Mouse (Mus musculus) heart, adult 2 months (tissue): ENCODE measurements around the gene Ugt2a3.

Experiments
- CTCF ChIP-seq: fragments of 200-600 bp; IDR thresholded peaks from 2 replicates; pipeline ENCODE4 v1.8.1; 2022; ENCODE audit warnings: antibody characterized with exemption, mild to moderate bottlenecking, moderate library complexity
- POLR2A ChIP-seq: fragments of 200-500 bp; IDR thresholded peaks from 2 replicates; pipeline ENCODE4 v1.6.1; 2011; ENCODE audit warnings: mild to moderate bottlenecking, low read depth, low read length, control low read depth; ENCODE audit not compliant: insufficient read depth

DNA sequence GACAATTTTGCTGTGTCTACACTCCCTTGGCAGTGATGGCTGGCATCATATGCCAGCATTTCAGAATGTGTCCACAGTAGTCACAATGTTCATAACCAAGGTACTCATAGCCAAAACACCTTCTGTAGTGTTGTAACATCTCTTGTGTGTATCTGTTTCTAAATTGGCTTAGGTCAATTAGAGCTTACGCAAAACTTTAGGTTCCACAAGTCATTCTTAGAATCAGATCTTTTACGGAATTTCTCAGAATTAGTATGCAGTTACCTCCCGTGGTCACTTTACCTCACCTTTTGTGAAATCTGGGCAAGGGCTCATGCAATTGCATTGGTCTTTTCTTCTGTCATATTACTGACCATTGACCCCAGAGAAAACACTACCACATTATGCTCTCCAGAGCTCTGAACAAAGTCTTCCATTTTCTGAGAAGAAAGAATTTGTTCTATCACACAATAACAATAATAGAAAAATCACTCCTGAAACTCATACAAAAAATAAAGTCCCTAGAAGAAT, 38.9 kb upstream of the Ugt2a3 start:
- no peak for TF ChIP-seq CTCF
- TF ChIP-seq POLR2A: no peak
